Mouse (Mus musculus): ENCODE measurements around the gene Kif1b. TPM values are rescaled to one million over a fixed set of nuclear protein-coding genes. Genes with fewer than 3 reads are reported as not detected.

Kif1b gene
- polyA plus RNA-seq, 1 experiment from 2014 or later = 52.2 TPM

DNA sequence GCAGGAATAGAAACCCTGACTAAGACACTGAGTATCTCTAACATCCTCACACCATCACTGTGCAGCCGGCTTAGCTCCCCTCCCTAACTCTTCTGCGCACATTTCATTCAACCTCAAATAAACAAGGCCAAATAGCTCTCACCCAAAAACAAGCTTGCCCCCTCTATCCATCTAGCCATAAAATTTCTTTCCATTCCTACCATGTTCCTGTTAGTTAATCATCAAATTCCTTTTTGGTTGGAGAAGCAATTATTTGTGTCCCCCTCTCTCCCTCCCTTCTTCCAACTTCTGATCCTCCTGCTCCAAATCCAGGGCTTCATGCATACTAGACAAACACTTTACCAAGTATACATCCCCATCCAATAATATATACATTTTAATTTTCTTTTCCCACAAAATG is 11.0 kb downstream of the Kif1b start:
- Histone ChIP-seq H3K4me1 (replicated peaks) (peaks cover 18% of the 10 kb centered on the region), H3K27ac (no peak overlapping the region), H3K4me3 (replicated peaks) (no peak overlapping the region), H3K4me2 (no peak overlapping the region), H3K9ac (replicated peaks) (no peak overlapping the region), H3K9me3 (no peaks in the 10 kb centered on the region), H3K36me3 (0 out of 2 replicates have a peak, but pooled peaks cover 5% of the 10 kb centered on the region), H3K27me3 (no peaks in the 10 kb centered on the region)
- 94% methylated on average over 2 of the region's 2 CpGs for WGBS
- ATAC-seq (ENCODE audit: insufficient number of reproducible peaks, insufficient read depth, low FRiP score, low TSS enrichment, low read depth) = no peak

DNA sequence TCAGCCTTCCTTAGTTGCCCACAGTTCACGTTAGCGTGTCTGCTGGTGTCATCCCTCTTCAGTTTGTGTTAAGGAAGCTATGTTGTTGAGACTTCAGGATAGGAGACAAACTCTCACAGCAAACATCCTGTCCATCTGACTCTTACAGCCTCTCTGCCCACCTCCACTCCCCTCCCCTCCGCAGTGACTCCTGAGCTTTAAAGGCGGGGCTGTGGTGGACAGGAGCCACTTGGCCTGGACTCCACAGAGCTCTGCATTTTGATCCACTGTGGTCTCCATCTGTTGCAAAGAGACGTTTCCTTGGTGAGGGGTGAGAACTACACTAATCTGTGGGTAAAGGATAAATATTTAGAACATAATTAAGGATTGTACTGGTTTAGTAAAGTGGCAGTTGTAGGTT is 14.5 kb downstream of the Kif1b start:
- H3K27ac ChIP-seq = no peak overlapping the region
- H3K36me3 ChIP-seq = peaks cover 26% of the 10 kb centered on the region
- no peaks in the 10 kb centered on the region for H3K9me3 ChIP-seq
- no peak overlapping the region for H3K9ac ChIP-seq (replicated peaks)
- no peak for ATAC-seq (ENCODE audit: insufficient number of reproducible peaks, insufficient read depth, low FRiP score, low TSS enrichment, low read depth)
- no peaks in the 10 kb centered on the region for H3K27me3 ChIP-seq
- WGBS = 68% methylated on average over 5 of the region's 5 CpGs
- no peak overlapping the region for H3K4me2 ChIP-seq
- peaks cover 17% of the 10 kb centered on the region for H3K4me1 ChIP-seq (replicated peaks)
- H3K4me3 ChIP-seq (replicated peaks) = no peak overlapping the region

DNA sequence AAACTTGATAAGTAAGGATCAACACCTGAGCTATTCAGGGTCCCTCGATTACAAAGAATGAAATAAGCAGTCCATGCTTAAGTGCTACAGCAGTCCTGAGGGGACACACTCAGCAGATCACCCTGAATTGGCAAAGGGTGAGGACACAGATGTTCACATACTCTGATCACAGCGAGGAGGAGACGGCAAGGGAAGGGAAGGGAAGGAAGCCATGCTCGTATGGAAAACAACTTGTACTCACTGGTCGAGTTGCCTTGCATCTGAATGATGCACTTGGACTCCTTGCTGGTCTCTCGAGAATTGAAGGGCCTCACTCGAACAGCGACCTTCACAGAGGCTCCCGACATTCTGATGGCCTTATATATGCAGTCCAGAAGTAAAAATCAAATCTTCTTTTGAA is 16.4 kb downstream of the Kif1b start:
- WGBS = 87% methylated on average over 9 of the region's 9 CpGs
- Histone ChIP-seq H3K27me3 (no peaks in the 10 kb centered on the region), H3K4me3 (replicated peaks) (no peak overlapping the region), H3K9me3 (no peaks in the 10 kb centered on the region), H3K4me1 (replicated peaks) (peaks cover 17% of the 10 kb centered on the region), H3K27ac (no peak overlapping the region), H3K4me2 (no peak overlapping the region), H3K36me3 (peaks cover 29% of the 10 kb centered on the region), H3K9ac (replicated peaks) (no peak overlapping the region)
- no peak for ATAC-seq (ENCODE audit: insufficient number of reproducible peaks, insufficient read depth, low FRiP score, low TSS enrichment, low read depth)

DNA sequence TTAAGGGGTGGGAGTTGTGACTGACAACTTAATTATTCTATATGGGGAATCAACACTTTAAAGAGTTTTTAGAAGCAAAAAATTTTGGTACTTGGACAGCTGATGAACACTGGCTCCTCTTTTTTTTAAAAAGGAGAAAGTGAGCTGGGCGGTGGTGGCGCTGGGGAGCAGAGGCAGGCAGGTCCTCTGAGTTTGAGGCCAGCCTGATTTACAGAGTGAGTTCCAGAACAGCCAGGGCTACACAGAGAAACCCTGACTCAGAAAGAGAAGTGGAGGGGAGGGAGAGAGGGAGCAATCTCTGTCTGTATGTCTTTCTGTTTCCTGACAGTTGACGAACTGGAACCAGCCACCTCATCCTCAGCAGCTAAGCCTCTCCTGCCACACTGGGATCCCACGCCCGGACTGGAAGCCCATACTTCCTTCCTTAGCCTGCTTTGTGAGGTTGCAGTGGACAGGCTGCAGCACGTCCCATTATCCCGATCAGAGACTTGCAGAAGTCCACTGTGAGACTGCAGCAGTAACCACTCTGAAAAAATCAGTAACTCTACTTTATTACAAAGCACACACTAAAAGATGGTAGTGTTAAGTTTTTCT is 17.2 kb downstream of the Kif1b start:
- 88% methylated on average over 7 of the region's 7 CpGs for WGBS

DNA sequence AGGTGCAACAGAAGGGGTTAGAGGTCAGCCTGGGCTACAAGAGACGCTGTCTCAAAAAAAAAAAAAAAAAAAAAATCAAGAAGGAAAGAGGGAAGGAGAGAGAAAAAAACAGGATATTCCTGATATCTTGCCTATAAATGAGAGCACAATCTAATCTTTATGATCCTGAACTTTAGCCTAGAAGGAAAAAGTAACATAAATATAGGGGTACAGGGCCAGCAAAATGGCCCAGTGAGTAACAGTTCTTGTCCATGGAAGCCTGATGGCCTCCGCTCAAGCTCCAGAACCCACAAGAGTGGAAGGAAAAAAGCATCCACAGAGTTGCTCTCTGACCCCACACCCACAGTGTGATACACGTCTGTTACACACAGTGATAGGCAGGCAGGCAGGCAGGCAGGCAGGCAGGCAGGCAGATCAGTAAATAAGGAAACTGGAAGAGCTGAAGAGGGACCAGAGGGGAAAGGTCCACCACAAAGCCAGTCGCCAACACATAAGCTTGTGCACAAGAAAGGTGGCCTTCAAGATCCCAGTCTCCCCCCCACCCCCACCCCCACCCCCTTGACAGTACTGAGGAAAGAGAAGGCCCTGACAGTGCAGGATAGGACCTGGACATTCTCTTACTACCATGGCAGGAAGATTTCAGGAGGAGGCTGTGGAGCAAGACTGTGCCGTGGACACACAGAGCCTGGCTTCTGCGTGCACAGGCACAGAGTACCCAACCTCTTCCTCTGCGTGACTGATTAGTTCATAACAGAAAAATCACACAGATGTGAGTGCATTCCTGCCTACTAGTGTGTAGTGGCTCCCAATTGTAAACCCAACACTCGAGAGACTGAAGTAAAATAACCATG is 21.0 kb downstream of the Kif1b start:
- H3K4me2 ChIP-seq = no peak overlapping the region
- H3K36me3 ChIP-seq = peaks cover 24% of the 10 kb centered on the region
- no peaks in the 10 kb centered on the region; the same call in 1 of the 2 replicates for H3K4me1 ChIP-seq (replicated peaks)
- ATAC-seq (ENCODE audit: insufficient number of reproducible peaks, insufficient read depth, low FRiP score, low TSS enrichment, low read depth) = no peak
- H3K27ac ChIP-seq = no peak overlapping the region
- H3K9me3 ChIP-seq = no peaks in the 10 kb centered on the region
- no peak overlapping the region for H3K4me3 ChIP-seq (replicated peaks)
- 83% methylated on average over 8 of the region's 8 CpGs for WGBS
- no peak overlapping the region; the same call in 1 of the 2 replicates for H3K9ac ChIP-seq (replicated peaks)
- H3K27me3 ChIP-seq = no peaks in the 10 kb centered on the region

More for the DNA sequence above, 17.2 kb downstream of the Kif1b start:
- H3K27me3 ChIP-seq = no peaks in the 10 kb centered on the region
- no peak overlapping the region for H3K27ac ChIP-seq
- H3K9ac ChIP-seq (replicated peaks) = no peak overlapping the region
- peaks cover 13% of the 10 kb centered on the region for H3K4me1 ChIP-seq (replicated peaks)
- H3K9me3 ChIP-seq = no peaks in the 10 kb centered on the region
- no peak overlapping the region for H3K4me3 ChIP-seq (replicated peaks)
- ATAC-seq (ENCODE audit: insufficient number of reproducible peaks, insufficient read depth, low FRiP score, low TSS enrichment, low read depth) = no peak
- H3K4me2 ChIP-seq = no peak overlapping the region
- peaks cover 29% of the 10 kb centered on the region for H3K36me3 ChIP-seq

DNA sequence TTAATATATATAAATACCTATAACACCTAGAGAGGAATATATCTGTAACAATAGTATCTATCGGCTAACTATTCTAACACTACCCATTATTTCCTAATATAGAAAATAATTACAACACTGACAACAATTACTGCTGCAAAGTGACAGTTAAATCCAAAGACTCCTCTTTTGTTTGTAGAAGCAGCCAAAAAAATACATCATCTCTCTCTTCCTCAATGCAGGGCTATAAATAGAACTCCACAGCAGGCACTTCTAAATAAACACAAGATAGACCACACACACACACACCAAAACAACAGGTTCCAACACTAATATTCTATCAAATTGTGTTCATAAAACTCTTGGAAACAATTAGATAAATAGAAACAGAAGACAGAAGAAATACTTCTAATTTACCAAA is 21.8 kb downstream of the Kif1b start:
- WGBS = 98% methylated on average over 1 of the region's 1 CpGs
- Histone ChIP-seq H3K36me3 (peaks cover 18% of the 10 kb centered on the region), H3K9ac (replicated peaks) (no peak overlapping the region), H3K9me3 (no peaks in the 10 kb centered on the region), H3K27ac (no peak overlapping the region), H3K4me3 (replicated peaks) (no peak overlapping the region), H3K4me2 (no peak overlapping the region), H3K27me3 (no peaks in the 10 kb centered on the region), H3K4me1 (replicated peaks) (no peaks in the 10 kb centered on the region; the same call in 1 of the 2 replicates)
- ATAC-seq (ENCODE audit: insufficient number of reproducible peaks, insufficient read depth, low FRiP score, low TSS enrichment, low read depth) = no peak

DNA sequence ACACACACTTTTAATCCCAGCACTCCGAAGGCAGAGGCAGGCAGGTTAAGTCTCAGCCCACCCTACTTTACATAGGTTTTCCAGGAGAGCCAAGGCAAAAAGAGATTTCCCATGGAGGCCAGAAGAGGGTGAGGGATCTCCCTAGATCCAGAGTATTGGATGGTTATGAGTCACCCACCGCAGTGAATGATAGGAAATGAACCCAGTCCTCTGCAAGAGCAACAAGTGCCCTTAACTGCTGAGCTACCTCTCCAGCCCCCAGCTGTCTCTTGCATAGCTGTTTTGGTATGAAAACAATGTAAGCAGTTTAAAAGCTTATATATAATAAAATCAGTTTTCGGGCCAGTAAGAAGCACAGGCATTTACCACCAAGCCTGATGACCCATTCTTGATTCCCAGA is 24.5 kb downstream of the Kif1b start:
- ATAC-seq (ENCODE audit: insufficient number of reproducible peaks, insufficient read depth, low FRiP score, low TSS enrichment, low read depth) = no peak

DNA sequence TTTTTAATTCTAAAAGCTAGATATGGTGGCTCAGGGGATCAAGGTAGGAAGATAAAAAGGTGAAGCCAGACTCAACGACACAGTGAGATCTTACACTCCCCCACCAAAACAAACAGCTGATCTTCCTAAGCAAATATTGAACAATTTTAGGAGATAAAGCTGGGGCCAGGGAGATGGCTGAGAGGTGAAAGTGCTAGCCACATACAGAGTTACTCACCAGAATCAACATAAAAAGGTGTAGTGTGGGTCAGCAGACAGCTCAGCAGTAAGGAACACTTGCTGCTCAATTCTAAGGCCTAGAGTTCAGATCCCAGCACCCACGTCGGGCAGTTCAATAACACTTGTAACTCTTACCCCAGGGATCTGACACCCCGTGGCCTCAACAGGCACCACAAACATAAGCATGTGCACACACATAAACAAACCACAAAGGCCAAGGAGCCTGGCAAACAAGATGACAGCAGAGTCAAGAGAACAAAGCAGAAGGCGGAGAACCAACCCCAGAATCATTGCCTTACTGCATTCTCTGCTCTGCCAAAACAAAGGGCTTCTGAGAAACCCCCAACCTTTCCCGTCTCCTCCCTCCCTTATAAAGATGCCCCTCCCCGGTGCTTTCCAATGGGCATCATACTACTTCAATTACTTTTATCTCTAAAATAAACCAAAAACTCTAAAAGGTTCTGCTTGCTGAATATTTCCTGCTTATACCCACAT is 25.3 kb downstream of the Kif1b start:
- Histone ChIP-seq H3K4me2 (no peak overlapping the region), H3K9me3 (no peaks in the 10 kb centered on the region), H3K27me3 (no peaks in the 10 kb centered on the region), H3K4me1 (replicated peaks) (peaks cover 7% of the 10 kb centered on the region), H3K27ac (no peak overlapping the region), H3K9ac (replicated peaks) (no peak overlapping the region), H3K4me3 (replicated peaks) (no peak overlapping the region), H3K36me3 (0 out of 2 replicates have a peak, but pooled peaks cover 3% of the 10 kb centered on the region)
- 83% methylated on average over 7 of the region's 7 CpGs for WGBS
- no peak for ATAC-seq (ENCODE audit: insufficient number of reproducible peaks, insufficient read depth, low FRiP score, low TSS enrichment, low read depth)

More for the DNA sequence above, 24.5 kb downstream of the Kif1b start:
- H3K9ac ChIP-seq (replicated peaks) = no peak overlapping the region
- WGBS = 87% methylated on average over 3 of the region's 3 CpGs
- no peaks in the 10 kb centered on the region for H3K9me3 ChIP-seq
- H3K4me1 ChIP-seq (replicated peaks) = no peaks in the 10 kb centered on the region; the same call in 1 of the 2 replicates
- no peak overlapping the region for H3K4me3 ChIP-seq (replicated peaks)
- H3K27ac ChIP-seq = no peak overlapping the region
- 0 out of 2 replicates have a peak, but pooled peaks cover 3% of the 10 kb centered on the region for H3K36me3 ChIP-seq
- H3K4me2 ChIP-seq = no peak overlapping the region
- no peaks in the 10 kb centered on the region for H3K27me3 ChIP-seq

DNA sequence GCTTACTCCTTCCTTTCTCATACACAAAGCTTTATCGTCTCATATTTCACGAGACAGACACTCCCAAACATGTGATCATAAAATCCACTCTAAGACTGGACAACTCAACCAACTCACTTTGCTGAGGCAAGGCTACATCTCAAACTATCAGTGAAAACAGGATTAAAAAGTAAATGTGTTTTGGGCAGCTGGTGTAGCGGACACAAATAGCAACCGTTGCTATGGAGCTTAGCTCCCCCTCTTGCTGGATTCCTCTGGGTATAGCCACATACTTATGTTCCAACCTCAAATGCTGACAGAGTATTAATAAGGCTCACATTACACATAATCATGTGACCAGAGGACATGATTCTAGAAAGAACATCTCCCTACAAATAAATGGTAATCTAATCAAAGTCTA is 29.9 kb downstream of the Kif1b start:
- 59% methylated on average over 4 of the region's 4 CpGs for WGBS
- Histone ChIP-seq H3K27ac (peak overlapping the region; percentile 66), H3K9me3 (peaks cover 3% of the 10 kb centered on the region; the same call in 1 of the 2 replicates), H3K27me3 (no peaks in the 10 kb centered on the region), H3K4me1 (replicated peaks) (peaks cover 9% of the 10 kb centered on the region), H3K9ac (replicated peaks) (no peak overlapping the region), H3K4me3 (replicated peaks) (no peak overlapping the region), H3K4me2 (peak overlapping the region; percentile 17; the same call in 1 of the 2 replicates), H3K36me3 (peaks cover 36% of the 10 kb centered on the region)
- peak; percentile 83 for ATAC-seq (ENCODE audit: insufficient number of reproducible peaks, insufficient read depth, low FRiP score, low TSS enrichment, low read depth)

DNA sequence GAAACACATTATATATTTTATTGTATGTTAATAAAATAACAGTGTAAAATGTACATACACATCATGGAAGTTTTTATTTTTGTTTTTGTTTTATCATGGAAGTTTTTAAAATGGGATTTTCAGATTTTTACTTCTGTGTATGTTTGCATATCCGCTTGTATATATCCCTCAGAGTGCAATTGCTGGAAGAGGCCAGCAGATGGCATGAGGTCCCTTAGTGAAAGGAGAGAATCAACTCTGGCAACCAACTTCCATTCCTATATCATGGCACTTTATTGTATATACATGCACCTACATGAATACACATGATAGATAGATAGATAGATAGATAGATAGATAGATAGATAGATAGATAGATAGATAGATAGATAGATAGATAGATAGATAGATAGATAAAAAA is 34.4 kb downstream of the Kif1b start:
- 97% methylated on average over 1 of the region's 1 CpGs for WGBS
- peaks cover 63% of the 10 kb centered on the region for H3K36me3 ChIP-seq
- H3K27me3 ChIP-seq = no peaks in the 10 kb centered on the region

DNA sequence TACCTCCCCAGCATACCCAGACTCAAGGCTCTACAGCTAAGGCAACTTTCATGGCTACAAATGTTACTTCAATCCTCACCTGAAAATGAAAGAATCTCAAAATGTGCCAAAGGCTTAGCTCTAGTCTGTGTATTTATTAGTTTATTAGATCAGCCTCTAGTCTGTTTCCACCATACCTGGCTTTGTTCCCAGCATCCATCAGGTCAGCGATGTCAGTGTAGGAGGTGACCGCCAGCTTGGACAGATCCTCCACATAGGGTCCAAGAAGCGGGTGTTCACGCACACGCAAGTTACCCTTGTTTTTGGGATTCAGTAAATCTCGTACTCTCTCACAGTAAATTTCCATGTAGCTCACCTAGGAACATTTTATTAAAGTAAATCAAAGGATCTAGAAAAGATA is 37.0 kb downstream of the Kif1b start:
- H3K9me3 ChIP-seq = peaks cover 3% of the 10 kb centered on the region; the same call in 1 of the 2 replicates
- no peak overlapping the region for H3K4me3 ChIP-seq (replicated peaks)
- H3K4me2 ChIP-seq = no peak overlapping the region
- H3K36me3 ChIP-seq = peaks cover 75% of the 10 kb centered on the region
- no peak overlapping the region for H3K27ac ChIP-seq
- ATAC-seq (ENCODE audit: insufficient number of reproducible peaks, insufficient read depth, low FRiP score, low TSS enrichment, low read depth) = no peak
- over 99% methylated on average over 6 of the region's 6 CpGs for WGBS
- no peaks in the 10 kb centered on the region for H3K4me1 ChIP-seq (replicated peaks)
- no peaks in the 10 kb centered on the region for H3K27me3 ChIP-seq
- H3K9ac ChIP-seq (replicated peaks) = no peak overlapping the region

More for the DNA sequence above, 34.4 kb downstream of the Kif1b start:
- ATAC-seq (ENCODE audit: insufficient number of reproducible peaks, insufficient read depth, low FRiP score, low TSS enrichment, low read depth) = no peak
- Histone ChIP-seq H3K27ac (no peak overlapping the region), H3K9ac (replicated peaks) (no peak overlapping the region), H3K4me1 (replicated peaks) (peaks cover 9% of the 10 kb centered on the region), H3K4me3 (replicated peaks) (no peak overlapping the region), H3K9me3 (peaks cover 3% of the 10 kb centered on the region; the same call in 1 of the 2 replicates), H3K4me2 (no peak overlapping the region)
